Mouse (Mus musculus) gastrocnemius, postnatal 25 days (tissue): ENCODE measurements around the gene Fry. TPM values are rescaled to one million over a fixed set of nuclear protein-coding genes. Genes with fewer than 3 reads are reported as not detected.
A peak's percentile ranks its signal among the peaks of the same experiment; 100 is the strongest.

Experiments used
- DNase-seq: peaks from one replicate; pipeline ENCODE4 v3.0.0; 2022
- total RNA-seq, 2 experiments: library from RNA; stranded (reverse); gene quantifications; 1 replicate in 1 of 2; 2 replicates in 1 of 2; pipeline ENCODE4 v1.2.3; 2021

Gene Fry
- total RNA-seq, 2 experiments from 2014 or later = 75.1 to 87.6 TPM

- DNase-seq = no peak
Measured at GRCm38 (mm10) chr5:150174950-150175349, 56.5 kb downstream of the Fry start.

GRCm38 (mm10) chr5:150176251-150177015, 58.0 kb downstream of the Fry start:
- DNase-seq = no peak

- DNase-seq = no peak
Measured at GRCm38 (mm10) chr5:150177757-150178156, 59.3 kb downstream of the Fry start.

- no peak for DNase-seq
Measured at GRCm38 (mm10) chr5:150178194-150178801, 59.9 kb downstream of the Fry start.

GRCm38 (mm10) chr5:150180985-150181607, 62.7 kb downstream of the Fry start:
- no peak for DNase-seq

- DNase-seq = no peak
Measured at GRCm38 (mm10) chr5:150184959-150185358, 66.5 kb downstream of the Fry start.

GRCm38 (mm10) chr5:150186121-150186520, 67.7 kb downstream of the Fry start:
- no peak for DNase-seq

GRCm38 (mm10) chr5:150186676-150187075, 68.2 kb downstream of the Fry start:
- no peak for DNase-seq

GRCm38 (mm10) chr5:150188031-150188430, 69.6 kb downstream of the Fry start:
- DNase-seq = no peak

GRCm38 (mm10) chr5:150190454-150191358, 72.3 kb downstream of the Fry start:
- no peak for DNase-seq

GRCm38 (mm10) chr5:150195514-150196210, 77.2 kb downstream of the Fry start:
- peak; percentile 75 for DNase-seq

- peak; percentile 37 for DNase-seq
Measured at GRCm38 (mm10) chr5:150196211-150196585, 77.8 kb downstream of the Fry start.

- no peak for DNase-seq
Measured at GRCm38 (mm10) chr5:150196881-150197311, 78.5 kb downstream of the Fry start.

GRCm38 (mm10) chr5:150206749-150207148, 88.3 kb downstream of the Fry start:
- DNase-seq = no peak

GRCm38 (mm10) chr5:150207596-150207995, 89.2 kb downstream of the Fry start:
- no peak for DNase-seq

- no peak for DNase-seq
Measured at GRCm38 (mm10) chr5:150208009-150208408, 89.6 kb downstream of the Fry start.

GRCm38 (mm10) chr5:150214081-150214480, 95.6 kb downstream of the Fry start:
- no peak for DNase-seq

GRCm38 (mm10) chr5:150216066-150216465, 97.6 kb downstream of the Fry start:
- no peak for DNase-seq

- no peak for DNase-seq
Measured at GRCm38 (mm10) chr5:150219457-150219856, 101.0 kb downstream of the Fry start.

GRCm38 (mm10) chr5:150220333-150220732, 101.9 kb downstream of the Fry start:
- DNase-seq = no peak

GRCm38 (mm10) chr5:150221806-150222205, 103.4 kb downstream of the Fry start:
- DNase-seq = no peak
